Mouse (Mus musculus) kidney, postnatal 25 days (tissue): Measurements from ENCODE around the gene Agbl5.

ENCODE experiments used
- DNase-seq, 2 experiments: peaks; one replicate each; pipeline ENCODE4 v3.0.0; 2021; ENCODE audit warnings: mixed read lengths in 2 of 2

The Agbl5 gene

GRCm38 (mm10) chr5:30954065-30954464 lies 65.6 kb downstream of the Agbl5 start:
- DNase-seq: no peak

- DNase-seq: no peak
These were observed 66.1 kb downstream of the Agbl5 start for GRCm38 (mm10) chr5:30954556-30954955.

- no peak for DNase-seq
These were observed 67.3 kb downstream of the Agbl5 start for GRCm38 (mm10) chr5:30955751-30956150.
